Mouse (Mus musculus) kidney, embryonic 15.5 days (tissue): Measurements from ENCODE around the gene Hoxa7. TPM values are rescaled to one million over a fixed set of nuclear protein-coding genes. Genes with fewer than 3 reads are reported as not detected.

Experiments used
- ATAC-seq: fragments of 200-750 bp; cut with Nextera tagmentation; replicated peaks from 2 replicates; pipeline ENCODE4 v1.8.0; 2017; ENCODE audit warnings: moderate TSS enrichment; ENCODE audit not compliant: low FRiP score
- H3K27ac ChIP-seq: fragments of 300-500 bp; sonication (generic); 2 replicates; pipeline ENCODE4 v1.5.1; 2015; ENCODE audit warnings: mild to moderate bottlenecking, inconsistent platforms
- H3K27me3 ChIP-seq: fragments of 300-500 bp; sonication (generic); 2 replicates; pipeline ENCODE4 v1.6.1; 2015; ENCODE audit warnings: inconsistent platforms
- H3K36me3 ChIP-seq: fragments of 300-500 bp; sonication (generic); 2 replicates; pipeline ENCODE4 v1.6.1; 2015; ENCODE audit warnings: inconsistent platforms
- H3K4me1 ChIP-seq: fragments of 300-500 bp; sonication (generic); 2 replicates; pipeline ENCODE4 v1.6.1; 2015; ENCODE audit warnings: inconsistent platforms
- H3K4me2 ChIP-seq: fragments of 300-500 bp; sonication (generic); 2 replicates; pipeline ENCODE4 v1.6.1; 2015; ENCODE audit warnings: moderate library complexity, mild to moderate bottlenecking, inconsistent platforms
- H3K4me3 ChIP-seq: fragments of 300-500 bp; sonication (generic); replicated peaks from 2 replicates; pipeline ENCODE4 v1.5.1; 2015; ENCODE audit warnings: mild to moderate bottlenecking, inconsistent platforms
- H3K9ac ChIP-seq: fragments of 300-500 bp; sonication (generic); 2 replicates; pipeline ENCODE4 v1.6.1; 2015; ENCODE audit warnings: mild to moderate bottlenecking, inconsistent platforms
- H3K9me3 ChIP-seq: fragments of 300-500 bp; sonication (generic); replicated peaks from 2 replicates; pipeline ENCODE4 v1.6.1; 2016; ENCODE audit warnings: inconsistent platforms
- WGBS: fragments of 180-500 bp; shearing (Covaris S2); methylation state at CpG from one replicate; pipeline ENCODE4 v1.1.7; 2015; ENCODE audit warnings: mixed read lengths; 5-methylcytosine and 5-hydroxymethylcytosine counted together
- polyA plus RNA-seq: library from polyadenylated mRNA; unstranded; fragments of >200 nt; fragmentation: Nextera tagmentation; extraction: Ambion mirVana; gene quantifications from 2 replicates; pipeline ENCODE4 v1.2.1, GENCODE M21; 2015

Gene Hoxa7
- polyA plus RNA-seq, 1 experiment from 2014 or later = 27.2 TPM

DNA sequence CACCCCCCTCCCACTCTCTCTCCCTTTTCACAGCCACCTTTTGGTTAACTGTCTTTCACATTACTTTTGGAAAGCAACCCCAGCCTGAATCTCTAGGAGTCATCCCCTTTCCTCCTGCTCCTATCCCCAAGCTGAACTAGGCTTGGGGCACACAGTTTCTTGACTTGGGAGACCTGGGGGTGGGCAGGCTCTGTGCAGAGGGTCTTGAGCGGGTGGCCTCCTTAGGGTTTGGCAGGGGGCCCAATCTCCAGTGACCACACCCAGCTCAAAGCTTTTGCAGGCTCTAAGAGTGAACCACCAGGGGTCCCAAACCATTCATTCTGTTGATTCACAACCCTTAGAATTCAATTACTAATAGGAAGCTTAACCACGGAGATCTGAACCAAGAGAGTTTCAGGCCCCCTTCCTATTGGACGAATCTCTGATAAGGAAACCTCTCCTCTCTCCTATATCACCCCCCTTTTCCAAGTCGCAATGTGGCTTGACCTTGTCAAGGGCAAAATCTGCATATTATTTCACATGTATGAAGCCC, 21.2 kb upstream of the Hoxa7 start:
- Histone ChIP-seq H3K27ac (peak overlapping the region; percentile 95), H3K27me3 (peaks cover 24% of the 10 kb centered on the region), H3K4me3 (peak overlapping the region; percentile 74), H3K36me3 (no peaks in the 10 kb centered on the region), H3K9ac (peak overlapping the region; percentile 81), H3K4me1 (peaks cover 40% of the 10 kb centered on the region), H3K9me3 (no peaks in the 10 kb centered on the region), H3K4me2 (peak overlapping the region; percentile 74)
- 19% methylated on average over 4 of the region's 4 CpGs for WGBS
- no peak for ATAC-seq

GRCm38 (mm10) chr6:52241001-52241621, 19.5 kb upstream of the Hoxa7 start:
- Histone ChIP-seq H3K9me3 (no peaks in the 10 kb centered on the region), H3K4me2 (peak overlapping the region; percentile 74), H3K36me3 (no peaks in the 10 kb centered on the region), H3K4me1 (peaks cover 45% of the 10 kb centered on the region), H3K27me3 (peaks cover 22% of the 10 kb centered on the region), H3K9ac (peak overlapping the region; percentile 96), H3K27ac (peak overlapping the region; percentile 95), H3K4me3 (peak overlapping the region; percentile 76)
- ATAC-seq = no peak; the same call in 1 of the 2 replicates
- WGBS = 6% methylated on average over 9 of the region's 9 CpGs

DNA sequence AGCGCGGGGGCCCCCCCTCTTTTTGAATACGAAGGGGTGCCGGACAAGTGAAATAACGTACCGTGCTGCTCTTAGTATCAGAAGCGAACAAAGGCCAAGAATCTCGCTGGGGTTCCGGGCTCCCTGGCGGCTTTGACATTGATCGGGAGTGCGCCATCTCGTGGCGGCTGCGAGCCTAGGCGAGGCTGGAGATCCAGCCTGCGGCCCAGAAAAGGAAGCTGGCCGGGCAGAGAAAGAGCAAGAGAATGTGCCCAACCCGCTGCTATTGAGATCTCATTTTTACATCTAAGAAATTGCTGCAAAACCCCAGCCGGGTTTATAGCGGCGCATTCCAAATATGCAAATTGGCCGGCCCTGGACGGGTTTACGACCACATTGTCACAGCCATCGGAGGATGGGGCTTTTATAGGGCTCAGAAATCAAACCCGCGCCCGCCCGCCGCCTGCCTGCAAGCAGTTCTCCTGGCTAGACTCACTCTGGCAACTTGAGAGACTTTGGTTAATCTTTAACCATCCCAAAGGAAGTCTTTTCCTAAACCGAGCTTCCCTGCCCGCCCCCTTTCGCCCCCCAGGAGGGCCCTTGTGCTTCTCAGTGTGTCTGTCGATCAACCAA, 18.8 kb upstream of the Hoxa7 start, which contains the start of gene Hoxa10:
TSS of gene Hoxa10 (minus strand) at position 466 of the 612 bp plus-strand sequence.
- Histone ChIP-seq H3K36me3 (no peaks in the 10 kb centered on the region), H3K4me1 (peaks cover 51% of the 10 kb centered on the region), H3K4me2 (peak within 1 kb of the TSS; percentile 74), H3K27me3 (peaks cover 22% of the 10 kb centered on the region), H3K9me3 (no peaks in the 10 kb centered on the region), H3K4me3 (peak within 1 kb of the TSS; percentile 76), H3K27ac (peak within 1 kb of the TSS; percentile 95), H3K9ac (peak within 1 kb of the TSS; percentile 96)
- ATAC-seq = peak; percentile 69
- 2% methylated on average over 35 of the region's 35 CpGs for WGBS

- Histone ChIP-seq H3K27me3 (peaks cover 25% of the 10 kb centered on the region), H3K9ac (peak overlapping the region; percentile 96), H3K4me3 (peak overlapping the region; percentile 76), H3K27ac (peak overlapping the region; percentile 95), H3K4me1 (peaks cover 57% of the 10 kb centered on the region), H3K4me2 (peak overlapping the region; percentile 74), H3K9me3 (no peaks in the 10 kb centered on the region), H3K36me3 (no peaks in the 10 kb centered on the region)
- ATAC-seq = no peak
- WGBS = under 1% methylated on average over 30 of the region's 30 CpGs
Observed at GRCm38 (mm10) chr6:52239625-52240388, 18.2 kb upstream of the Hoxa7 start.

DNA sequence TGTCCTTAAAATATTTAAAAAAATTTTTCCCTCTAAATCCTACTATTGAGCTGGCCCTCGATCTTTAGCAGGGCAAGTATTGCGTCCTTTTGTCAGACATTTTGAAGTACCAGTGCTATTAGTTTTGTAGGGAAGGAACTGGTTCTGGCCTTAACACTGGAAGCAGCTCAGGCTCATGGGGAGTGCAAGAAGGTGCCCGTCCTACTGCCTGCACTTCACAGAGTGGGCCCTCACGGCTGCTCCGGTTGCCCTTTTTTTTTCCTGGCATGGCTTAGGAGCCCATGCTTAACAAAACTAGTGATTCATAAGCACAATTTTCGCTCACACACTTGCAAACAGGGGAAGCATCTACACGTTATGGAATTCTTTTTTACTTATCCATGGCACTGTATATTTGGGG, 17.3 kb upstream of the Hoxa7 start:
- H3K4me2 ChIP-seq = peak overlapping the region; percentile 74
- H3K27me3 ChIP-seq = peaks cover 28% of the 10 kb centered on the region

GRCm38 (mm10) chr6:52238155-52238545, 16.5 kb upstream of the Hoxa7 start:
- peaks cover 21% of the 10 kb centered on the region; the same call in 1 of the 2 replicates for H3K27me3 ChIP-seq
- H3K4me3 ChIP-seq = peak overlapping the region; percentile 76
- no peak for ATAC-seq
- peak overlapping the region; percentile 96 for H3K9ac ChIP-seq
- H3K27ac ChIP-seq = peak overlapping the region; percentile 97
- no peaks in the 10 kb centered on the region for H3K36me3 ChIP-seq
- H3K9me3 ChIP-seq = no peaks in the 10 kb centered on the region
- peaks cover 59% of the 10 kb centered on the region for H3K4me1 ChIP-seq
- 6% methylated on average over 7 of the region's 7 CpGs for WGBS
- H3K4me2 ChIP-seq = peak overlapping the region; percentile 74

More for the DNA sequence above, 17.3 kb upstream of the Hoxa7 start:
- Histone ChIP-seq H3K4me3 (peak overlapping the region; percentile 76), H3K9me3 (no peaks in the 10 kb centered on the region), H3K4me1 (peaks cover 63% of the 10 kb centered on the region), H3K36me3 (no peaks in the 10 kb centered on the region), H3K27ac (peak overlapping the region; percentile 70), H3K9ac (peak overlapping the region; percentile 96)
- WGBS = 2% methylated on average over 7 of the region's 7 CpGs
- no peak for ATAC-seq

DNA sequence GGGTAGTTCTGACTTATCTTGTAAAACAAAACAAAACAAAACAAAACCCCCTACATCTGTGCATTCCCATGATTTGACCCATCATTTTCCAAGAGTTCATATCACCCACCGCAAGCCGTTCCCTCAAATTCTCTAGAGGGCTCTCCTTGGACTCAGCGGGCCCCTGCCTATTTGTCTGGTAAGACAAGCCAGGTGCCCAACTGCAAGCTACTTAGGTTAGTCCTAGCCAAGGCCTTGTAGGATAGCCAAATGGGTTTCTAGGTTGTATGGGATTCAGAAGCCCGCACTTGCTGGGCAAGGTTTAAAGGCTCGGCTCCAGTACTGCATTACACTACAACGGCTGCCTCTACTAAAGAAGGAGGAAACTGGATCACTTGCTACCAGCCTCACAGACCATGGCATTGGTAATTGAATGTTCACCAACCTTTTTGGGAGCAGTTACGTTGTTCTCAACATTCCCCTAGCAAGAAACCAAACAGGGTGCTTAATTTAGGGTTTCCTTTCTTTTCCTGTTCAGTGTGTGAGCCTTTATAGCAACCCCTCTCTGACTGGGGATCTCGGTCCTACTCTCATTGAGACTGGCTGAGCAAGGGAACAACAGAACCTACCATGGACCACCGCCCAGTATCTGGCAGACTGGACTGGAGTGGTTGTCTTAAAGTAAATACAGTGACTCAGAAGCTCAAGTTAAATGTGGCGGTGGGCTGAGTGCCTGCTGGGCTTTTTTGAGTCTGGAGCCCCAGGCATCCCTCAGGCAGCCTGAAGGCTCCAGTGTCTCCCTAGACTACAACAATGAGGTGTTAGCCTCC, 15.9 kb upstream of the Hoxa7 start:
- peak overlapping the region; percentile 76 for H3K4me3 ChIP-seq
- peaks cover 53% of the 10 kb centered on the region for H3K4me1 ChIP-seq
- peaks cover 17% of the 10 kb centered on the region; the same call in 1 of the 2 replicates for H3K27me3 ChIP-seq
- peak overlapping the region; percentile 97 for H3K27ac ChIP-seq
- no peaks in the 10 kb centered on the region for H3K36me3 ChIP-seq
- H3K9me3 ChIP-seq = no peaks in the 10 kb centered on the region
- ATAC-seq = no peak
- peak overlapping the region; percentile 96 for H3K9ac ChIP-seq
- WGBS = 9% methylated on average over 10 of the region's 10 CpGs
- peak overlapping the region; percentile 74 for H3K4me2 ChIP-seq

- H3K27me3 ChIP-seq = peaks cover 16% of the 10 kb centered on the region; the same call in 1 of the 2 replicates
- peak overlapping the region; percentile 96 for H3K9ac ChIP-seq
- 25% methylated on average over 3 of the region's 3 CpGs for WGBS
- H3K4me2 ChIP-seq = peak overlapping the region; percentile 74
- H3K27ac ChIP-seq = peak overlapping the region; percentile 97
- peak overlapping the region; percentile 76 for H3K4me3 ChIP-seq
- peaks cover 47% of the 10 kb centered on the region for H3K4me1 ChIP-seq
- no peaks in the 10 kb centered on the region for H3K9me3 ChIP-seq
- H3K36me3 ChIP-seq = no peaks in the 10 kb centered on the region
- no peak for ATAC-seq
Observed at GRCm38 (mm10) chr6:52236806-52237205, 15.2 kb upstream of the Hoxa7 start.

DNA sequence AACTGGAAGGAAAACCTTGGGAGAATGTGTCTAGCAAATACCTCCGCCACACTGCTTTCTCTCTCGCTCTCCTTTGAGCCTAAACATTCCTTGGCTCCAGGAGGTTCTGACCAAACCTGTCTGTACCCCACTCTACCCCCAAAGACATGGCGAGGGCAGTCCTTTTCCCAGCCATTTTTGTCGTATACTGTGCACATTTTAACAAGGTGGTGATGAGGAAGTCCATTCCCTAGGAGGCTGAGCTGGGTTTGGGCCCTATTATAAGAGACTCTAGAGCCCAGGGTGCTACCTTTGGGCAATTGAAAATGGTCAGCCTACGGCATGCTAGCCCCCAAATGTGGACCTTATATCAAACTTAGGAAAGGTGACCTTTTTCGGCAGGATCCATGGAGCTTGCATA, 14.2 kb upstream of the Hoxa7 start:
- Histone ChIP-seq H3K27me3 (peaks cover 11% of the 10 kb centered on the region; the same call in 1 of the 2 replicates), H3K4me2 (peak overlapping the region; percentile 74)
- WGBS = 17% methylated on average over 6 of the region's 6 CpGs

GRCm38 (mm10) chr6:52235267-52235666, 13.6 kb upstream of the Hoxa7 start:
- H3K9ac ChIP-seq = peak overlapping the region; percentile 96
- 15% methylated on average over 9 of the region's 9 CpGs for WGBS
- H3K27me3 ChIP-seq = peaks cover 11% of the 10 kb centered on the region; the same call in 1 of the 2 replicates
- H3K36me3 ChIP-seq = no peaks in the 10 kb centered on the region
- peak overlapping the region; percentile 97 for H3K27ac ChIP-seq
- H3K4me1 ChIP-seq = peaks cover 32% of the 10 kb centered on the region
- peak overlapping the region; percentile 74 for H3K4me2 ChIP-seq
- H3K4me3 ChIP-seq = peak overlapping the region; percentile 76
- no peaks in the 10 kb centered on the region for H3K9me3 ChIP-seq
- ATAC-seq = no peak

More for the DNA sequence above, 14.2 kb upstream of the Hoxa7 start:
- Histone ChIP-seq H3K36me3 (no peaks in the 10 kb centered on the region), H3K4me1 (peaks cover 38% of the 10 kb centered on the region), H3K9ac (peak overlapping the region; percentile 96), H3K9me3 (no peaks in the 10 kb centered on the region), H3K27ac (peak overlapping the region; percentile 97), H3K4me3 (peak overlapping the region; percentile 76)
- no peak for ATAC-seq
